Mouse (Mus musculus) urinary bladder, adult 18-20 months (tissue): ENCODE results near the gene Vinac1.

Source experiments
- DNase-seq, 2 experiments: peaks; one replicate each; pipeline ENCODE4 v3.0.0; 2022; ENCODE audit warnings: low spot score in 2 of 2, mixed read lengths in 2 of 2

The Vinac1 gene

DNA sequence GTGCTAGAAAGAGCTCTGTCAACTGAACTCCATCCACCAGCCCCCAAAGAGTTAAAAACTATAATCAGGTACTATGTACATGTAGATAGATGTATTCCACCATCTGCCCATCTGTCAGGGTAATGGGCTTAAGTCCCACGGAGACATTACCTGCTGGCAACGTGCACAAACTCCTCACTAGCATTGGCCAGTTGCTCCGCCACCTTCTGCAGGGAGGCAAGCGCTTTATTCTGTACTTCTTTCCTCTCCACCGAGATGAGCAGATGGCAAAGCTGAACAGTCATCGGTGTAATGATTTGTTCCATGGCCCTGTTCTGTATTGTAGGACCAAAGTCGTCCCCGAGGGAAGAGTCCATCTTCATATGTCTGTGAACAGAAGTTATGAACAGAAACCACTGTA, at the start of gene Vinac1:
Gene Vinac1, minus strand, starts transcription at position 362 of the 400 bp plus-strand sequence.
- DNase-seq = no peak

DNA sequence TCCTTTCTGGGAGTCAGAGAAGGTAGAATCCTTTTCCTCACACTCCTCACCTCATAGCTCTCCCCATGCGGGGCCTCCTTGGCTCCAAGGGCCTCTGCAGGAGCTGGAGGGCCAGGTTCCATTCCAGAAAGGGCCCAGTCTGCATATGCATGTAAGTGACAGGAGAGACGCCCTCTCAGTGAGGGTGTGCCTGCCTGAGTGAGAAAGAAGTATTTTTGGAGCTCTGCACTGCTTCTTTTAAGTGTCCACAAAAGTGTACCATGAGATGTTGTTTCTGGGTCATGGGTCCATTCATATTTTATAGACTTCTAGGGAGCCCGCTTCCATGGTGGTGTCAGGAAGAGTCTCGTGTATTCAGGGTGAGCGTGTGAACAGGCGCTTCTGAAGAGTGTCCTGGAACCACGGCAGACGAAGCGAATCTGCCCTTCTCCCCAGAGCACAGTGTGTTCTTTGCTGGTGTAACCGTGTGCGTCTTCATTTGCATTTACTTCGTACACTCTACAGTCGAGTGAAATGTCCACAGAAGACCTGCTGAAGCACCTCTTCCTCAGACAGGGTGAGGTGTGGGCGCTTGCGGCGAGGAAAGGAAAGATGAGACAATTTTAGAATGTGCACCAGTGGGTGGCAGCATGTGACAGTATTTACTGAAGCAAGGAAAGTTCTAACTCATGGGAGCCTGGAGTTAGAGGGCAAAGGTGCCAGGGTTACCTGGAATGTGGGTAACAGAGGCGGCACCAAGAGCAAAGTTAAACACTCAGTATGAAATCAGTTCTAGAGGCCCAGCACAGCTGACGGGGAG, 46.2 kb upstream of the Vinac1 start:
- no peak for DNase-seq

DNA sequence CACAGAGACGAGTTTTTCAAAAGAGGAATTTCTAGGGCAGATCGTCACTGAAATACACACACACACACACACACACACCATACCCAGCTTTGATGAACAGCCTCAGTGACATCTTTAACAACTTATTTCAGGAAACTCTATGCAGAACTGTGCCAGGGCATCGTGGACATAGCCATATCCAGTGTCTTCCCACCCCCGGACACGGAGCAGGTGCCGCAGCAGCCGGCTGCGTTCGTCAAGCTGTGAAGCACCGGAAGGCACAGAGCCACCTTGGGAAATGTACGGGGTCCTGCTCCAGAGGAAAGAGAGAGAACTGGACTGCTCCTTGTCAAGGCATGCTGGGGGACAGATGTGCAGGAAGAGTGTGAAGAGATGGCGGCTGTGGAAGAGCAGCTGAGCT, 44.8 kb upstream of the Vinac1 start:
- DNase-seq = no peak

- DNase-seq = no peak
Observed at GRCm38 (mm10) chr2:129090370-129090769, 42.4 kb upstream of the Vinac1 start.

- no peak for DNase-seq
Observed at GRCm38 (mm10) chr2:129087520-129087919, 39.5 kb upstream of the Vinac1 start.

DNA sequence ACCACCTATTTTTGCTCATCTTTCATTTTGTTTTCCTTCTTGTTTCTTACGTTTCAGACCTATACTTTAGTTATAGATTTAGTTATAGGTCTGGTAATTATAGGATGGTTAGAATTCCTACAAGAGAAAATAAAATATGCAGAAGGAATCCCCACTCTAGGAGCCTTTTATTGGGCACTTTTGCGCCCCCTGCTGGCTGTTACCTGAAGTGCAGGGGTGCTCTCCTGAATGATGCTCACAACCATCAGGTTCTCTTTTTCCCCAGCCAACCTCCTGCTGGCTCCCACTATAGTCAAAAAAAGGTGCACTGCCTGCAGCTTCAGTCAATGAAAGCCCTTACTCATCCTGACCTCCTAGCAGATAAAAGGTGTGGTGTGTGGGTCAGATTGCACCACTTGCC, 37.0 kb upstream of the Vinac1 start:
- no peak for DNase-seq

DNA sequence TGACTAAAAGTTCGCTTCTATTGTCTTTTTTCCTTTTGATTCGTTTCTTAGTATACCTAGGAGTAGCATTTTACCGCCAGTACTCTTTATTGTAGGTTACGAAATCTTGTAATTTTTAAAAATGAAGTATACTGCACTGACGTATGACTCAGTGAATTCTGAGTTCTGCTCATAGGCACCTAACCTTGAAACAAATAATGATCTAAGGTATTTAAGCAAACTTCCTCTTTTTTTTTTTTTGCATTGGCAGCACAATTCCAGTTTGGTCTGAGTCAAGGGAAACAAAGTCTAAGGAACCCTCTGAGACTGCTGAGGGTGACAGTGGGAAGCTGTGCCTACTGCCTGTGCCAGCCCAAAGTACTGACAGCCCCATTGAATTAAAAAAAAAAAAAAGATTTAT, 35.5 kb upstream of the Vinac1 start:
- DNase-seq = no peak

DNA sequence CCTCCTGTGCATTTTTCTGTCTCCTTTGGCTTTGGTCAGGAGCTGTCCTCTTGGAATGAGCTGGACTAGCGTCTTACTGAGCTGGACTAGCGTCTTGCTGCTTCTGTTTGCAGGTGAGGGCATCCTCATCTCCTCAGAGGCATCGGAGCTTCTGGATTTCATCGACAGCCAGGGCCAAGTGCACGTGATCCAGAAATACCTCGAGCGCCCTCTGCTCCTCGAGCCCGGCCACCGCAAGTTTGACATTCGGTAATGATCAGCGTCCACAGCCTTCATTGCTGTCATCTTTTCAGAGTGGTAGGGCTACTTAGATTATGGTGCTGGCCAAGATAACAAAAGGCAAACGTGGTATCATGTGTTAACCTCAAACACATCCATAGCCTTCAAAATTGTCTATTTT, 33.1 kb upstream of the Vinac1 start:
- DNase-seq = no peak

- DNase-seq = no peak
Observed at GRCm38 (mm10) chr2:129079194-129079593, 31.2 kb upstream of the Vinac1 start.

DNA sequence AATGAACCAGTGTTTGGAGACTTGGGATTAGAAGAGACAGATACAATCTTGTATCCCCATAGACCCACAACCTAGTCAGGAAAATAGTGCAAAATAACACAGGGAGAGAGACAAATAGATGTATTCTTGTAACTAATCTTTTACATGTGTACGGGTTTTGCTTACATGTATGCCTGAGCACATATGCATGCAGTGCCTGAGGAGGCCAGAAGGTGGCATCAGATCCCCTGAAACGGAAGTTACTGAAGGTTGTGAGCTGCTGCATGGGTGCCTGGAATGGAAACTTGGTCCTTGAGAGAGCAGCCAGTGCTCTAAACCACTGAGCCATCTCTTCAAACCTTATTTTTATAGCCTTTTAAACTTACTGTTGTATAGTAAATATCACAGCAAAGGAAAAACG, 30.3 kb upstream of the Vinac1 start:
- no peak for DNase-seq

- no peak for DNase-seq
Observed at GRCm38 (mm10) chr2:129070296-129070695, 22.3 kb upstream of the Vinac1 start.

DNA sequence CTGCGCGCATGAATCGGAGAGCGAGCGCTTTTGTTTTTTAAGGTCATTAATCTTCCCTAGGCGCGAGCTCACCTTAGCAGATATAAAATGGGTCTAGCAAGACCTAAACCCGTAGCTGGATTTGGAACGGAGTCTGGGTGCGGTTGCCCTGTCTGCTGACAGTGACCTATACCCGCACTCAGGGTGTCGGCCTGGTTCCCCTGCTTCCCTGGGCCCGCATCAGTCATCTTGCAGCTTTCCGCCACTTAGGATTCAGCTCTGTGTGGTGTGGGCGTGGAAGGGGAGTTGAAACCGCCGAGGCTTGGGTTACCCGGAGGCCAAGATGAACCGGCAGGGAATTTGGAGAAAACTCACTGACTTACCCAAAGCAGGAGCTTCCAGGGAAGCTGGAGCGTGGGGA, 18.4 kb upstream of the Vinac1 start:
- peak in 1 of 2 experiments; percentile 30 for DNase-seq

DNA sequence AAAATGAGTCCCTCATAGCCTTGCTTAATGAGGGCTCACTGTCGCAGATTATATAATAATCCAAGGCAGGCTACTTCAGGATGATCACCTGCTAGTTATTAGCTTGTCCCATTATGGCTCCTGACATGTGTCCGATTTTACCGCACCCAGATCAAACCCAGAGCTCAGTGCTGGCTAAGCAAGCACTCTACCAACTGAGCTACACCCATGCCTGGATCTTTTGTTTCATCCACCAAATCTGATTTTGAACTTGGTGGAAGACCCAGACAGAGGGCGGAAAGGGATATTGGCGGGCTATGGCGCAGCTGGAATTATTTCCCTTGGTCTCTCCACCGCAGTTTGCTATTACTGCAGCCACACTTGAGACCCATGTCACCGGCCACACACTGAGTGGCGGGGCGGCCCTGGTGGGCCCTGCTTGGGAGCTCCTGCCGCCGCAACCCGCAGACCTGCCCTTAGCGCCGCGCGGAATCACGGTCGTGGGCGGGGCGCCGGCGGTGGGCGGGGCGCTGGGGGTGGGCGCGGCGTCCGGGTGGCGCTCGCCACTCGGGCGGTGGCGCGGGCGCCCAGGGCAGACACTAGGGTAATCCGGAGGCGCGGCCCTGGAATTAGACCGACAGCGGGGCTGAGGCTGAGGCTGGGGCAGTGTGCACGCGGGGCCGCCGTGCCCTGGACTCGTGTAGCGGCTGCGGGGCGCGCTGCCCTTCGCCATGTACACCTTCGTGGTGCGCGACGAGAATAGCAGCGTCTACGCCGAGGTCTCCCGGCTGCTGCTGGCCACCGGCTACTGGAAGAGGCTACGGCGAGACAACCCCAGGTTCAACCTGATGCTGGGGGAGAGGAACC, 17.7 kb upstream of the Vinac1 start, which contains the start of gene Ttl:
Gene Ttl, plus strand, starts transcription at position 506 of the 846 bp plus-strand sequence.
- DNase-seq = peak; percentile 62 to 77

GRCm38 (mm10) chr2:129061456-129062059, 13.6 kb upstream of the Vinac1 start:
- DNase-seq = no peak

DNA sequence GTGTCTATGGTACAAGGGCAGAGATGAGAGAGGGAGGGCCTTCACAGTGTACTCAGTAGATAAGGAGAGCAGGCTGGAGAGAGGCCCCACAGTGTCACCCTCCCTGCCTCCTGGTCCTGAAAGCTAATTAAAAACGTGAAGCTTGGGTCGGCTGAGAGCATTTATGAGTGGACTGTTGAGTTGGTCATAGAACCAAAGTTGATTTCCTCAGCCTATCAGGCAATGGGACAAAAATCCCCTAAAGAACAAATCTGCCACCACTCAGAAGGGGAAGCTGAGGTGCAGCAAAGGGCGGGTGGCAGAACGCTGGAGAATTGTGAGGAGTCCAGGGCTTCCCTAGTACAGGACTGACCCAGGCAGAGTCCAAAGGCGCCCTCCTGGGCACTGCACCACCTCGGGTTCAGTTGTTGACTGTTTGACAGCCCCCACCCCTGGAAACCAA, 10.0 kb upstream of the Vinac1 start:
- no peak for DNase-seq

DNA sequence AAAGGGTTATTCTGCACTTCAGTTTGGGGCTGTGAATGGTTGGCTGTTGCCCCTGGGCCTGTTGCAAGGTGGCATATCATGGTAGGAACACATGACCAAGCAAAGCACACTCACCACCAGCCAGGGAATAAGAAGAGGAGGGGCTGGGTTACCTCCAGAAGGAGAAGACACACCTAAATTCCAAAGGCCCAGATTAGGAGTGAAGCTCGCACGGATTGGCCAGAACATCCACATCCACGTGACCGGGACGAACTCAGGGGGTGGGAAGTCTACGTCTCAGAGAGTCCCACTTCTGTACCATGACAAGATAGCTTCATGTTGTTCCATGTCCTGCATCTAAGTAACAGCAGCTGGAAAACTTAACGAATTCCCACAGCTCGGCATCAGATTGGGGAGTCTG, 9.3 kb upstream of the Vinac1 start:
- no peak for DNase-seq

GRCm38 (mm10) chr2:129056597-129056996, 8.6 kb upstream of the Vinac1 start:
- no peak for DNase-seq

DNA sequence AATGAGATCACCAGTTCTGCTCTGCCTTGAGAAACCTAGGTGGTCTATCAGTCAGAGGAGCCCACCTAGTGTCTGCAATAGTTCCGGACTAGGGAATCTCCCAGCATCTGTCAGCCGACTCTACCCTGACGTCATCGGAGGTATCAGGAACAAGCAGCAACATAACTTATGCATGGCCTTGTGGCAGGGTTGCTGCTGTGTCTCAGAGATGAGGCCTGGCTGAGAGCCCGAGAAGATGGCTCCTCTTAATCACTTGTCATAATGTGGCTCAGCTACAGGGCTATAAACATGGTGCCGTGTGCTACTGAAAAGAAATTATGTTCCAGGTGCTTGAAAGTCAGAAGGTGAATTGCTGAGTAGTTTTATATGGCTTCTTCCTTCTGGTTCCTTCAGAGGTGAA, 7.8 kb upstream of the Vinac1 start:
- no peak for DNase-seq

- no peak for DNase-seq
Observed at GRCm38 (mm10) chr2:129052451-129052983, 4.5 kb upstream of the Vinac1 start.

GRCm38 (mm10) chr2:129046846-129047196, 1.2 kb downstream of the Vinac1 start:
- DNase-seq = no peak

GRCm38 (mm10) chr2:129046172-129046845, 1.7 kb downstream of the Vinac1 start:
- peak in 1 of 2 experiments; percentile 34 for DNase-seq

- no peak for DNase-seq
Observed at GRCm38 (mm10) chr2:129040567-129040966, 7.4 kb downstream of the Vinac1 start.
